Mouse (Mus musculus) spleen, adult 2 months (tissue): ENCODE measurements around the gene Zfp689. TPM values are rescaled to one million over a fixed set of nuclear protein-coding genes. Genes with fewer than 3 reads are reported as not detected.
"Not testable (repeated sequence)": the region's sequence is repeated elsewhere in the genome, so short reads cannot be mapped to it uniquely, and the experiment has no call there.

Experiments
- DNase-seq, 2 experiments: peaks; one replicate each; pipeline versions ENCODE4 v3.0.0 to v3.0.0-alpha.2; 2012 to 2021; ENCODE audit warnings: low spot score in 2 of 2, low read depth in 1 of 2
- H3K27ac ChIP-seq: fragments of 200-500 bp; 2 replicates; pipeline ENCODE4 v1.5.1; 2012; ENCODE audit warnings: low read length, inconsistent platforms; ENCODE audit not compliant: insufficient read depth
- H3K27me3 ChIP-seq: fragments of 200-500 bp; 2 replicates; pipeline ENCODE4 v1.6.1; 2012; ENCODE audit warnings: mild to moderate bottlenecking, moderate library complexity, low read length, inconsistent platforms; ENCODE audit not compliant: control insufficient read depth, insufficient read depth
- H3K36me3 ChIP-seq: fragments of 200-500 bp; 2 replicates; pipeline ENCODE4 v1.6.1; 2012; ENCODE audit warnings: mild to moderate bottlenecking, low read length, inconsistent platforms; ENCODE audit not compliant: control insufficient read depth, insufficient read depth
- H3K4me1 ChIP-seq: fragments of 200-500 bp; 2 replicates; pipeline ENCODE4 v1.6.1; 2011; ENCODE audit warnings: inconsistent platforms; ENCODE audit not compliant: control insufficient read depth, insufficient read depth, insufficient read length
- H3K4me3 ChIP-seq: fragments of 200-500 bp; 2 replicates; pipeline ENCODE4 v1.5.1; 2011; ENCODE audit warnings: mild to moderate bottlenecking, inconsistent platforms; ENCODE audit not compliant: insufficient read depth, insufficient read length; ENCODE audit errors: extremely low read depth
- CTCF ChIP-seq: fragments of 200-500 bp; IDR thresholded peaks from 2 replicates; pipeline ENCODE4 v1.5.1; 2011; ENCODE audit warnings: mild to moderate bottlenecking, inconsistent platforms; ENCODE audit not compliant: insufficient read depth, insufficient read length, insufficient replicate concordance; ENCODE audit errors: extremely low read depth
- POLR2A ChIP-seq: fragments of 200-500 bp; IDR thresholded peaks from 2 replicates; pipeline ENCODE4 v1.6.1; 2011; ENCODE audit warnings: low read depth, low read length, inconsistent platforms
- WGBS: fragments of 180-500 bp; shearing (Covaris S2); methylation state at CpG from one replicate; pipeline ENCODE4 v1.1.7; 2018; 5-methylcytosine and 5-hydroxymethylcytosine counted together
- polyA plus RNA-seq: library from polyadenylated mRNA; depleted of rRNA; stranded (reverse); fragments of >200 nt; gene quantifications from 2 replicates; pipeline ENCODE4 v1.2.3, GENCODE M21; 2012

Gene Zfp689
- polyA plus RNA-seq, 1 experiment = 4.1 TPM

DNA sequence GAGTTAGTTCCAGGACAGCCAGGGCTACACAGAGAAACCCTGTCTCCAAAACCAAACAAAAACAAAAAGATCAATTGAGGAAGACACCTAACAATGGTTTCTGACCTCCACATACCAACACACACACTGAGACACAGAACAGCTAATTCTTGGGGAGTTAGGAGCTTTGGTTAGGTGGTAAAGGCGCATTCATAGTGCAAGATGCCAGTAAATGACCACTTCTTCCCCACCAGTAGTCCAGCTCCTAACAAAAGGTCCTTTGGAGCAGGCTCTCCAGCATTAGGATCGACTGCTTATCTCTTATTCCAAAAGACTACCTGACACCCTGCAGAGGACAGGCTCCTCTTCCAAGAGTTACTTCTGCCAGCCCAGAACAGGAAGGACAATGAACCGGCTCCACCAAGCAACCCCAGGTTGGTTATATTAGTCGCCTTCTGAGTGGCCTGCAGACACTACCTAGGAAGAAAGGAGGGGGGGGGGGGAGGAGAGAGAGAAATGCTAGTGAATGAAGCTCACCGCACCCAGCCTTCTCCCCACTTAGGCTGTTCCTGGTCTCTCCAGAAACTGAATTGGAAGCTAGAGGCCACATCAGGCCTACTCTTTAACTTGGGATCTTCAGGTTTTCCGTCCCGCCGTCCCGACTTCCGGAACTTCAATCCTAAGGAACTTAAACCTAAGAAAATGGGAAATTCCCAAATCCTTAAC, 21.2 kb upstream of the Zfp689 start:
- WGBS = 10% methylated on average over 10 of the region's 10 CpGs
- DNase-seq = no peak
- Histone ChIP-seq H3K4me1 (peaks cover 7% of the 10 kb centered on the region; the same call in 1 of the 2 replicates), H3K27me3 (no peaks in the 10 kb centered on the region), H3K36me3 (peaks cover 20% of the 10 kb centered on the region), H3K4me3 (peak overlapping the region; percentile 88), H3K27ac (peak overlapping the region; percentile 13)
- TF ChIP-seq POLR2A = no peak
- TF ChIP-seq CTCF = no peak

DNA sequence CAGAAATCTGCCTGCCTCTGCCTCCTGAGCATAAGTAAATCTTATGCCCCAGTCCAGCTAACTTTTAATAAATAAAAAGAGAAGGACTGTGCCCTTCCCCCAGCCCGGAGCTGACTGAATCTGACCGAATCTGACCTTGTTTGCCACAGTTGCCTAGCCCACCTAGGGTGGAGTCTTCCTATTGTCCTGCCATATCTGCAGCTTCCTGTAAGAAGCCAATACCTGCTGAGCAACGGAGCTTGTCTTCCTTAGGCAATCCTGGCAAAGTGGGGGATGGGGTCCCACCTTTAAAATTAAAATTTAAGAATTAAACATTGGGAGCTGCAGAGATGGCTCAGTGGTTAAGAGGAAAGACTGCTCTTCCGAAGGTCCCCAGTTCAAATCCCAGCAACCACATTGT, 17.6 kb upstream of the Zfp689 start:
- H3K27me3 ChIP-seq = no peaks in the 10 kb centered on the region
- TF ChIP-seq CTCF (no peak), POLR2A (no peak)
- peaks cover 4% of the 10 kb centered on the region; the same call in 1 of the 2 replicates for H3K4me1 ChIP-seq
- no peak overlapping the region for H3K4me3 ChIP-seq
- DNase-seq = no peak
- H3K27ac ChIP-seq = no peak overlapping the region
- peaks cover 4% of the 10 kb centered on the region for H3K36me3 ChIP-seq
- WGBS = 93% methylated on average over 4 of the region's 4 CpGs

DNA sequence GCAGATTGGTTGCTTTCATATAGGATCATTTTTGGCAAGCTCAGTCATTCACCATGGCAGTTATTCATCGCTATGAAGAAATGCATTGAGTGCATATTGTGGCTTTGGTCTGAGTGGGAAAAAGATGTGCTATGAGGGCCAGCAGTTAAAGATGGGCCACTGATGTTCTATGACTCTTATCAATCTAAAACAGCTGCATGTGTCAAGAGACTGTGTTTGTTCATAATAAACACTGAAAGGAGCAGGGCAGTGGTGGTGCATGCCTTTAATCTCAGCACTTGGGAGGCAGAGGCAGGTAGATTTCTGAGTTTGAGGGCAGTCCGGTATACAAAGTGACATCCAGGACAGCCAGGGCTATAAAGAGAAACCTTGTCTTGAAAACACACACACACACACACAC, 16.7 kb upstream of the Zfp689 start:
- not testable (repeated sequence) for H3K36me3 ChIP-seq

DNA sequence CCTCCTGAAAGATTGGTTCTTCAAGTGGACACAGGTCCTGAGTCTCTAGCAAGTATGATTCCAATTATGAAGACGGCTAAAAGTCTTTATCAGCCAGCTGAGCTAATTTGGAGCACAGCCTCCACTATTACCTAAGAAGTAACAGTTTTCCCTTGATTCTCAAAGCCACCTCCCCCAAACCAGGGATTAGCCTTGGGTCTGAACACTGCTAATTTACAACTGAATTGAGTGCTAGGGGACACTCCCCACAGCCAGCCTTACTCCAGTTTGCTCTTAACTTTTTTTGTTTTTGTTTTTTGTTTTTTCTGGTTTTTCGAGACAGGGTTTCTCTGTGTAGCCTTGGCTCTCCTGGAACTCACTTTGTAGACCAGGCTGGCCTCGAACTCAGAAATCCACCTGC, 16.2 kb upstream of the Zfp689 start:
- TF ChIP-seq CTCF (no peak), POLR2A (no peak)
- H3K36me3 ChIP-seq = peaks cover 7% of the 10 kb centered on the region
- DNase-seq = no peak
- peaks cover 3% of the 10 kb centered on the region; the same call in 1 of the 2 replicates for H3K4me1 ChIP-seq
- 93% methylated on average over 3 of the region's 3 CpGs for WGBS
- H3K27me3 ChIP-seq = no peaks in the 10 kb centered on the region
- H3K4me3 ChIP-seq = no peak overlapping the region
- H3K27ac ChIP-seq = no peak overlapping the region

More for the DNA sequence above, 16.7 kb upstream of the Zfp689 start:
- DNase-seq, H3K27ac ChIP-seq, H3K4me3 ChIP-seq, H3K27me3 ChIP-seq, H3K4me1 ChIP-seq: not testable (repeated sequence)
- 90% methylated on average over 2 of the region's 2 CpGs for WGBS

DNA sequence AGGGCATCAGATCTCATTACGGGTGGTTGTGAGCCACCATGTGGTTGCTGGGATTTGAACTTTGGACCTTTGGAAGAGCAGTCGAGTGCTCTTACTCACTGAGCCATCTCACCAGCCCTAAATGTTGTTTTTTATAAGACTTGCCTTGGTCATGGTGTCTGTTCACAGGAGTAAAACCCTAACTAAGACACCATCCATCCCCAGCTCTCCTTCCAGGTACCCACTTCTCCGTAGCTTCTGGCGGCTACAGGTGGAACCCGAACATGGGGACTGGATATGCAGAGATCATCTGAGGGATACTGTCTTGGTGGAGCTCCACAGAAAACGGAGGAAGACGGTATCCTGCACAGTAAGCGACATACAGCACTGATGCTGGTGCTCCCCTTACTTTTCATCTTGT, 10.4 kb upstream of the Zfp689 start, which contains the start of gene Prr14:
Prr14 (plus strand) TSS at position 301 of the 400 bp plus-strand sequence.
- not testable (repeated sequence) for H3K27me3 ChIP-seq, DNase-seq, H3K27ac ChIP-seq, H3K4me3 ChIP-seq, H3K4me1 ChIP-seq
- 95% methylated on average over 8 of the region's 8 CpGs for whole genome bisulfite sequencing
- H3K36me3 ChIP-seq = peaks cover 11% of the 10 kb centered on the region

DNA sequence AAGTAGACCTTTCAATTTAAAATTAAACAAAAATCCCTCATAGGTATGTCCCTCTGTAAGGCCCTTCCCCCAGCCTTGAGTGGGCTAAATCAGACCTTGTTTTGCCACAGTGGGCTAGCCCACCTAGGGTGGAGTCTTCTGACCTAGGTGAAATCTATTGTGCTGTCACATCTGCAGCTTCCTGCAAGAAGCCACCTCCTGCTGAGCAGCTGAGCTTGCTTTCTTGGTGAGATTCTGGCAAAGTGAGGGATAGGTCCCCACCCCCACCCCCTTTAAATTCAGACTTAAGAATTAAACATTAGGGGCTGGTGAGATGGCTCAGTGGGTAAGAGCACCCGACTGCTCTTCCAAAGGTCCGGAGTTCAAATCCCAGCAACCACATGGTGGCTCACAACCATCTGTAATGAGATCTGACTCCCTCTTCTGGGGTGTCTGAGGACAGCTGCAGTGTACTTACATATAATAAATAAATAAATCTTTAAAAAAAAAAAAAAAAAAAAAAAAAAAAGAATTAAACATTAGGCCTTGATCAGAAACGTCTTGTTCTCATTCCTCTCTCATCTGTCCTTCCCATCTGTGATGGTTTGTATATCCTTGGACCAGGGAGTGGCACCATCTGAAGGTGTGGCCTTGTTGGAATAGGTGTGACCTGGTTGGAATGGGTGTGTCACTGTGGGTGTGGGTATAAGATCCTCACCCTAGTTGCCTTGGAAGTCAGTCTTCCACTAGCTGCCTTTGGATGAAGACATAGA, 9.6 kb upstream of the Zfp689 start:
- H3K36me3 ChIP-seq = peaks cover 11% of the 10 kb centered on the region
- not testable (repeated sequence) for H3K4me3 ChIP-seq, DNase-seq, H3K27me3 ChIP-seq, H3K27ac ChIP-seq, H3K4me1 ChIP-seq
- 84% methylated on average over 3 of the region's 3 CpGs for WGBS

DNA sequence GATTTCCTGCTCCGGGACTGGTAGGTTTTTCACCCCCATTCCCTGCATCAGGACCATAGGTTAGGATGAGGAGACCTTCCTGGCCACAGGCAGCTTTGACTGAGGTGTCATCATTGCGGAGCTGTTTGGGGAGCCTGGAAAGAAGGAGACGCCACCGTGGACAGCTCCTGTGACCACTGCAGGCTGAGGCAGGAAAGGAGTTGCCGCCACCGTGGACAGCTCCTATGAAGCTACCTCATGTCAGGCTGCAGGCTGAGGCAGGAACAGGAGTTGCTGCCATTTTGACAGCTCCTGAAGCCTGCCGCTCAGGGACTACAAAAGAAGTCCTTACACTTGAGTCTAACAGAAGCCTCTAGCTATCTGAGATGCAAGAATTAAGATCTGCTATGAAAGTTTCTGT, 5.9 kb upstream of the Zfp689 start:
- no peak overlapping the region for H3K27ac ChIP-seq
- no peak overlapping the region for H3K4me3 ChIP-seq
- H3K4me1 ChIP-seq = no peaks in the 10 kb centered on the region
- TF ChIP-seq POLR2A = no peak
- TF ChIP-seq CTCF = no peak
- 96% methylated on average over 7 of the region's 7 CpGs for WGBS
- no peaks in the 10 kb centered on the region for H3K27me3 ChIP-seq
- peaks cover 10% of the 10 kb centered on the region for H3K36me3 ChIP-seq
- no peak for DNase-seq
